Mouse (Mus musculus): Measurements from ENCODE around the gene Pramel6. TPM values are rescaled to one million over a fixed set of nuclear protein-coding genes. Genes with fewer than 3 reads are reported as not detected.

The Pramel6 gene
- not detected for total RNA-seq (2023)

GRCm38 (mm10) chr2:87506265-87506664, at the start of gene Pramel6:
TSS of gene Pramel6 (plus strand) at chr2:87506565.

GRCm38 (mm10) chr2:87496993-87497392, 9.4 kb upstream of the Pramel6 start, which contains the start of gene Pramel7:
TSS of gene Pramel7 (minus strand) at chr2:87497093.

GRCm38 (mm10) chr2:87531496-87531895, 25.1 kb downstream of the Pramel6 start, which contains the start of gene Olfr153:
TSS of gene Olfr153 (plus strand) at chr2:87531796.

GRCm38 (mm10) chr2:87545442-87545841, 39.1 kb downstream of the Pramel6 start, which contains the start of gene Olfr1128:
TSS of gene Olfr1128 (minus strand) at chr2:87545542.

Other genes starting within 250 kb of the Pramel6 start
- gene Olfr1116, start 239.0 kb upstream of the Pramel6 start, total RNA-seq (2023) = not detected
- gene Olfr1118, start 199.0 kb upstream of the Pramel6 start, total RNA-seq (2023) = not detected
- gene Olfr1120, start 151.8 kb upstream of the Pramel6 start, total RNA-seq (2023) = not detected
- not detected for gene Olfr1121, start 136.7 kb upstream of the Pramel6 start, total RNA-seq (2023)
- 0.21 TPM for gene Olfr1122, start 120.7 kb upstream of the Pramel6 start, total RNA-seq (2023)
- not detected for gene Olfr1123, start 89.9 kb upstream of the Pramel6 start, total RNA-seq (2023)
- gene Olfr1124, start 76.3 kb upstream of the Pramel6 start, total RNA-seq (2023) = not detected
- not detected for gene Olfr1126, start 52.6 kb upstream of the Pramel6 start, total RNA-seq (2023)
- not detected for gene Pramel7, start 9.5 kb upstream of the Pramel6 start, total RNA-seq (2023)
- gene Olfr153, start 25.2 kb downstream of the Pramel6 start, total RNA-seq (2023) = not detected
- not detected for gene Olfr1128, start 39.0 kb downstream of the Pramel6 start, total RNA-seq (2023)
- gene Olfr1129, start 67.3 kb downstream of the Pramel6 start, total RNA-seq (2023) = not detected
- not detected for gene Olfr1130, start 99.6 kb downstream of the Pramel6 start, total RNA-seq (2023)
- gene Olfr1131, start 120.5 kb downstream of the Pramel6 start, total RNA-seq (2023) = not detected
- not detected for gene Olfr1132, start 131.0 kb downstream of the Pramel6 start, total RNA-seq (2023)
- not detected for gene Olfr1133, start 140.8 kb downstream of the Pramel6 start, total RNA-seq (2023)
- gene Olfr1134, start 151.9 kb downstream of the Pramel6 start, total RNA-seq (2023) = not detected
- not detected for gene Olfr1135, start 167.1 kb downstream of the Pramel6 start, total RNA-seq (2023)
- gene Olfr1136, start 187.4 kb downstream of the Pramel6 start, total RNA-seq (2023) = not detected
- gene Olfr1137, start 206.6 kb downstream of the Pramel6 start, total RNA-seq (2023) = not detected
- not detected for gene Olfr1138, start 233.4 kb downstream of the Pramel6 start, total RNA-seq (2023)
- not detected for gene Olfr1140, start 237.2 kb downstream of the Pramel6 start, total RNA-seq (2023)
- not detected for gene Olfr1141, start 247.4 kb downstream of the Pramel6 start, total RNA-seq (2023)

Measured in CD4-positive naive resting alpha-beta T cell, adult 57 days (primary cell).